ENCODE assay signal across 11 mouse cellular contexts in the genomic region with DNA sequence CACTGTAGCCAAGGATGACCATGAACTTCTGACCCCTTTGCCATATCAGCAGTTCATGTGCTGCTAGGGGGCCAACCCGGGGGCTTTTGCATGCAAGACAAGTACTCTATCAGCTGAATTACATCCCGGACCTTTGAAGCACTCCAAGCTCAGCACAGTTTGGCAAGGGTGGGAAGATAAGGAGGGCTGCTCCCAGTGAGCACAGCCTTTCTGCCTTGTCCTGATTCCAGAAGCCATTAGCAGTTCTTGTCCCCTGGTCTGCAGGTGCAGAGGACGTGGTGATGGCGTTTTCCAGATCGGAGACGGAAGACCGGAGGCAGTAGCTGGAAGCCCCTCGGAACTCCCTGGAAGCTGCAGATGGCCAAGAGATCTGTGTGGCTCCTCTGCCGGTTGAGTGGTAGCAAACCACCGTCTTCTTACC. TPM values are rescaled to one million over a fixed set of nuclear protein-coding genes. Genes with fewer than 3 reads are reported as not detected.
DNase-seq lines count a peak whose midpoint lies in the region; ATAC-seq lines count a peak whose summit lies in the region.
"Had no signal": no experiment of that assay in that cellular context is flagged by ENCODE, and none has a peak within 500 bp of the region (broad histone marks: within the 10 kb centered on the region; RNA-seq: fewer than 3 reads in every experiment).

No protein-coding gene starts in this region.

- 0 out of 2 replicates have a peak overlapping the region, but pooled peaks have one; percentile 41 for H3K9ac ChIP-seq in heart, embryonic 13.5 days
- H3K9ac ChIP-seq in forebrain, embryonic 15.5 days (replicated peaks): no peak overlapping the region
- peak overlapping the region; percentile 41; the same call in 1 of the 2 replicates for H3K9ac ChIP-seq in intestine, embryonic 16.5 days (ENCODE audit: low read depth, low read length)
- H3K9ac ChIP-seq: limb, embryonic 15.5 days had no signal

- peak overlapping the region; percentile 29 for H3K4me3 ChIP-seq in heart, embryonic 13.5 days
- H3K4me3 ChIP-seq in forebrain, embryonic 15.5 days: no peak overlapping the region
- 0 out of 2 replicates have a peak overlapping the region, but pooled peaks have one; percentile 0 for H3K4me3 ChIP-seq in intestine, embryonic 16.5 days (ENCODE audit: low read length)
- H3K4me3 ChIP-seq: embryonic facial prominence, embryonic 10.5 days; limb, embryonic 15.5 days had no signal

- 24% methylated on average over 10 of the region's 10 CpGs for WGBS in heart, embryonic 13.5 days
- WGBS in forebrain, embryonic 15.5 days: 82% methylated on average over 10 of the region's 10 CpGs
- WGBS in intestine, embryonic 16.5 days: 58% methylated on average over 10 of the region's 10 CpGs

- no peak for DNase-seq in heart, postnatal 4 days
- DNase-seq in cerebellum, postnatal 25 days: peak; percentile 52 to 60
- no peak for DNase-seq in natural killer cell, adult 2 months (ENCODE audit: low spot score in 2 of 2)
- no peak for DNase-seq in kidney, adult 11 months
- no peak for DNase-seq in frontal cortex, postnatal 25 days (ENCODE audit: low spot score in 2 of 2)

- H3K27ac ChIP-seq in heart, embryonic 13.5 days (replicated peaks): peak overlapping the region; percentile 81
- H3K27ac ChIP-seq in forebrain, embryonic 15.5 days (replicated peaks): peak overlapping the region; percentile 96
- peak overlapping the region; percentile 57 for H3K27ac ChIP-seq in intestine, embryonic 16.5 days (ENCODE audit: low read length)
- H3K27ac ChIP-seq: embryonic facial prominence, embryonic 10.5 days; limb, embryonic 15.5 days had no signal

- H3K4me1 ChIP-seq in heart, embryonic 13.5 days: peaks cover 58% of the 10 kb centered on the region
- H3K4me1 ChIP-seq in forebrain, embryonic 15.5 days: peaks cover 27% of the 10 kb centered on the region
- peaks cover 42% of the 10 kb centered on the region for H3K4me1 ChIP-seq in intestine, embryonic 16.5 days (ENCODE audit: control insufficient read depth, insufficient read depth, low read length)

- peak overlapping the region; percentile 62 for H3K4me2 ChIP-seq in heart, embryonic 13.5 days
- no peak overlapping the region for H3K4me2 ChIP-seq in forebrain, embryonic 15.5 days (replicated peaks)
- H3K4me2 ChIP-seq in intestine, embryonic 16.5 days (ENCODE audit: low read depth, low read length): 0 out of 2 replicates have a peak overlapping the region, but pooled peaks have one; percentile 16

- no peak for ATAC-seq in heart, embryonic 13.5 days (ENCODE audit: extremely low read depth, insufficient number of reproducible peaks, low FRiP score, low TSS enrichment)
- no peak for ATAC-seq in forebrain, embryonic 15.5 days (replicated peaks)
- ATAC-seq in intestine, embryonic 16.5 days: peak; percentile 52
- ATAC-seq: activated CD4-positive, CD25-positive, alpha-beta regulatory T cell, adult 4 months had no signal

- H3K36me3 ChIP-seq in heart, embryonic 13.5 days: peaks cover 19% of the 10 kb centered on the region
- H3K36me3 ChIP-seq in forebrain, embryonic 15.5 days: peaks cover 11% of the 10 kb centered on the region
- H3K36me3 ChIP-seq in intestine, embryonic 16.5 days (ENCODE audit: control insufficient read depth, insufficient read depth, low read length): no peaks in the 10 kb centered on the region

- H3K9me3 ChIP-seq in heart, embryonic 13.5 days: no peaks in the 10 kb centered on the region
- 0 out of 2 replicates have a peak, but pooled peaks cover 4% of the 10 kb centered on the region for H3K9me3 ChIP-seq in forebrain, embryonic 15.5 days
- H3K9me3 ChIP-seq in intestine, embryonic 16.5 days (ENCODE audit: control insufficient read depth, low read length): no peaks in the 10 kb centered on the region
- H3K9me3 ChIP-seq: embryonic facial prominence, embryonic 10.5 days; limb, embryonic 15.5 days had no signal

- H3K27me3 ChIP-seq in heart, embryonic 13.5 days (replicated peaks): peaks cover 5% of the 10 kb centered on the region; the same call in 1 of the 2 replicates
- no peaks in the 10 kb centered on the region for H3K27me3 ChIP-seq in forebrain, embryonic 15.5 days
- no peaks in the 10 kb centered on the region for H3K27me3 ChIP-seq in intestine, embryonic 16.5 days (replicated peaks; ENCODE audit: control insufficient read depth, insufficient read depth, low read length)
- H3K27me3 ChIP-seq: limb, embryonic 15.5 days had no signal

RNA-seq across cellular contexts. Expression of gene Clstn1, which starts 22.3 kb away (rescaled TPM):
- polyA plus RNA-seq in heart, embryonic 13.5 days (2015; fragmentation: Nextera tagmentation; extraction: Ambion mirVana): 9.2 and 13.6 TPM in 2 replicates
- 10 to 100 TPM; 66.8 to 73.7 TPM for total RNA-seq in heart, postnatal 4 days (2021)
- 107 and 111 TPM in 2 replicates for polyA plus RNA-seq in forebrain, embryonic 15.5 days (2015; fragmentation: Nextera tagmentation; extraction: Ambion mirVana)
- 10.8 and 12.5 TPM in 2 replicates for polyA plus RNA-seq in intestine, embryonic 16.5 days (2015; fragmentation: Nextera tagmentation; extraction: Ambion mirVana)

RNA-seq across cellular contexts. Expression of gene Ctnnbip1, which starts 45.9 kb away (rescaled TPM):
- 33.4 and 36.2 TPM in 2 replicates for polyA plus RNA-seq in heart, embryonic 13.5 days (2015; fragmentation: Nextera tagmentation; extraction: Ambion mirVana)
- 10 to 100 TPM; 60.5 to 66.4 TPM for total RNA-seq in heart, postnatal 4 days (2021)
- polyA plus RNA-seq in forebrain, embryonic 15.5 days (2015; fragmentation: Nextera tagmentation; extraction: Ambion mirVana): 98.1 and 113 TPM in 2 replicates
- 41.2 and 46.5 TPM in 2 replicates for polyA plus RNA-seq in intestine, embryonic 16.5 days (2015; fragmentation: Nextera tagmentation; extraction: Ambion mirVana)

Comparison
In these comparisons a context has a peak if more than half of its experiments do, and no peak if none do; other contexts are left out.
1. DNase-seq: peak in cerebellum, postnatal 25 days (2 of 2); none in heart, postnatal 4 days (single experiment), natural killer cell, adult 2 months (0 of 2), kidney, adult 11 months (single experiment) and frontal cortex, postnatal 25 days (0 of 2).
2. Peak in every context shown above with its lines, with median percentiles within 50 percentile points of each other: H3K27ac ChIP-seq.